Mouse (Mus musculus): ENCODE data around the gene Dusp10.

The Dusp10 gene

GRCm38 (mm10) chr1:184013106-184013505 lies at the start of gene Dusp10:
Gene Dusp10 (plus strand): TSS chr1:184013302.
- no peak for DNase-seq (ENCODE audit: low spot score)

DNA sequence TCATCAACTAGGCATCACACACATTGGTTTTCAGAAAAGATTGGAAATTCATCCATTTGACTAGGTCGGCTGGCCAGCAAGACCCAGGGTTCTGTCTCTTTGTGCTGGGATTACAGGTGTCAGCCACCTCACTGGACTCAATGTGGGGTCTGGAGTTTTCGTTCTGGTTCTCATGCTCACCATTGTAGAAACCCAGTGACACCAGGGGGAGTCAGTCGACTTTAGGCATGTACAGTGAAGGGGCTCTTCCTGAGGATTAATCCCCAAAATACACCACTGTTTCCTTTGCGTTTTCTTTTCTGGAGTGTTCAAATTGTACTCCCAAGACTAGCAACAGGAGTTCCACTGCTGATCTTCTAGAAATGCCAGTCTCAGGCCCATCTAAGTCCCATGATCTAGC lies 47.8 kb upstream of the Dusp10 start:
- DNase-seq (ENCODE audit: low spot score) = no peak

DNA sequence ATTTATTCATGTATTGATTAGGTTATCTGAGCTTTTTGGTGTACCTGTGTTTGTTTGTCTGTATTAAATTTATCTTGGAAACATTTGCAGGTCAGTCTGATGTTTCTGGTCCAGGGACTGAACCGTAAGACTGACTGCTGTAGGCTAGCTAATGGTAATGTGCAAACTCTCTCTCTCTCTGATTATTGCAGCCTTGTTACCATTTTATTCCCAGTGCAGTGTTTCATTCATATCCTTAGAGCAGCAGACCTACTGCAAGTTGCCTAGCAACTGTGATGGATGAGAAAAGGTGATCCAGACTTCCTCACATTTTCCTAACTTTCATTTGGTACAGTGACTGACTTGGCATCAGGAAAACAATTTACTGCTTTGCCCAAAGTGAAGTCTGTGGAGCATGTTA lies 43.8 kb upstream of the Dusp10 start:
- no peak for DNase-seq (ENCODE audit: low spot score)

GRCm38 (mm10) chr1:183979814-183980243 lies 33.3 kb upstream of the Dusp10 start:
- DNase-seq (ENCODE audit: low spot score) = no peak

GRCm38 (mm10) chr1:183982108-183982507 lies 31.0 kb upstream of the Dusp10 start:
- no peak for DNase-seq (ENCODE audit: low spot score)

DNA sequence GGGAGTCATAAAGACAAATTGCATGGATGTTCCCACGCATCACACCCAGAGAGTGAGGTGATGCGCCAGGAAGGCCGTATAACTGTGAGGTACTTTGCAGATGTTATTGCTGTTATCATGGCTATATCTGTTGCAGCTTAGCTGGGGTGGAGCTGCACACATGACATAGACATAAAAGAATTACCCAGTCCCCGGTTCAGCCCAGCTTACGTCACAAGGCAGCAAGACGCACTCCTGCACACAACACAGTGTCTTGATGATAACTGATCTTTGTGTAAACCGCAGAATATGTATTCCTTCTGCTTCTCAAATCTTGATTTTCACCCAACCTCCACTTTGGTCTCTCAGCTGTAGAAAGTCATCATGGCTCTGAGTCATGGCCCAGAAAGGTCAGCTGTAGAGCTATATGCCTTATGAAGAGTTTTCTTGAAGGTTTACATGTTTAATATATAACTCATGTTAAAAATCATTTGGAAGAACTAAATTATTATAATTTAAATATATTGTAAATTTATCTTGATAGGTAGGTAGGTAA lies 25.3 kb upstream of the Dusp10 start:
- no peak for DNase-seq (ENCODE audit: low spot score)

GRCm38 (mm10) chr1:183991921-183992320 lies 21.2 kb upstream of the Dusp10 start:
- no peak for DNase-seq (ENCODE audit: low spot score)

DNA sequence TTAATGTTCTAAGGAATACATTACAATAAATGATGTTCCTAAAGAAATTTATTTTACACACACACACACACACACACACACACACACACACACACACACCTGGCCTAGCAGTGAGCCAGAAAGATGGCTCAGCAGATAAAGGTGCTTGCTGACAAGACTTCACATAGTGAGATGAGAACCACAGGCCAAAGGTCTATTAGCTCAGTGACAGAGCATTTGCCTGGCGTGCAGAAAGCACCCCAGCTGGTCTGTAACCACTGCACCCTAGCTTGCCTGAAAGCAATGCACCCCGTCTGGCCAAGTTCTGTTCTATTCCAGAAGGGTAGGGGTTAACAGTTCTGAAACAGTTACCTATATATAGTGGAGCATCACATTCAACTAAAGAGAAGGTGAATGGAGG lies 15.9 kb upstream of the Dusp10 start:
- DNase-seq (ENCODE audit: low spot score) = no peak

DNA sequence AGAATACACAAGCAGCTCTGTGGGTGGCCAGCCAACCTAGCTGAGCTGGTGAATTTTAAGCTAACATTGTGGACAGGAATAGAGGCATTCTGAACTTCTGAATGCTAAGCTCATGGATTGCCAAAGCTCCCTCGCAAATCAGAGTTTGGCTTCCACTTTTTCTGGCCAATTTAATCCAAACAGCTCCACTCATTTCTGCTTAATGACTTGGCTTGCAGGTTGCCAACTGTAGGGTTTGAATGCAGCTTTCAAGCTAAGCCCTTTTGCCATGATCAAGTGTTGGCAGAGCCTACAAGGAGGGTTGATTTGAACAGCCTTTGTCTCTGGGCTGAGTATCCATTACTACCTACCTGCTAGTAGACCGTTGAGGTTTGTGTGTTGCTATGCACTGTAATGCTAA lies 10.6 kb upstream of the Dusp10 start:
- DNase-seq (ENCODE audit: low spot score) = no peak

DNA sequence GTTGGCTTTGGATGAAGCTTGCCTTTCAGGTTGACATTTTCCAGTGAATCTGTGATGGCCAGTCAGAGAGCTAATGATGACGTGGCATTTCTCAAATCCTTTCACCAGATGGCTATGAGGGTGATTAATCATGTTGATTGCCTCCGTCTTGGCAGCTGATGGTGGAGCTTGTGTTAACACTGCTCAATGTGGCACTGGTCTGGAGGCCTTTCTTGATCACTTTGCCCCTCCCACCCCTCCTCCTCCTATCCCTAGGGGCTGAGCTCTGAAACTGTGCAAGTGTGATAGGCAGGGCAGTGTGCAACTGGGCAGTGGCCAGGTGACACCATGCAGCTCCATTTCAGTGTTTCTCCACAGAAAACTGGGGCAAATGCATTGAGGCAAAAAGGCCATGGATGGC lies 8.8 kb upstream of the Dusp10 start:
- DNase-seq (ENCODE audit: low spot score) = no peak

DNA sequence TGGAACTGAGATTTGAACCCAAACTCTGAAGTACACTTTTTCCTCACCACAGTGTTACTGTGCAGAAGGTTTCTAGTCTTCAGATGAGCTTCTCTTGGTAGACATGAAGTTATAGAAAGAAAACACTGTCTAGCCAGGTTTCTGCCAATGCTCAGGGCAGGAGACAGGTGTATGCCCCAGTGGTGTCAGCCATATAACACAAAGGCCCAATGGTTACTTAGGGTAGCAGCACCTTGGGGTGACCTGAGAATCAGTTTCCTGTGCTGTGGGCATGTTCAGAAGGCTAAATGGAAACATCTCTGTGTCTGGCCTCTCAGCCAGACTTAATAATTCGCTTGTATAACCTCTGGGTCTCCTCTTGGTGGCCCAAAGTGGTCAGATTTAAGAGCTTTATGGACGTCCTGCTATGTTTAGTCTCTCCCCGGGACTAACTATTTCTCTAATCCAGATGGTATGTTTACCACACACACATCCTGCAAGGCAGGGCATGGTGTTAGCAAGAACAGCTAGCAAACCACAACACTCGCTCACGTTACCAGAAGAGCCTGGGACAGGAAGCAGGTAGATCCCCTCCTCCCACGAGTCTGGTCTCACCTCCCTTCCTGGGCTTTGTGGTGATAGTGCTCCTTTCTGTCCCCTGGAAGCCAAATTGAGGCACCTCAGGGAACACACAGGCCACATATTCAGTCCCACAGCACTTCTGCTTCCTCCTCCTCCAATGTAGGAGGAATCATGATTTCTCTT lies 7.6 kb upstream of the Dusp10 start:
- DNase-seq (ENCODE audit: low spot score) = no peak

DNA sequence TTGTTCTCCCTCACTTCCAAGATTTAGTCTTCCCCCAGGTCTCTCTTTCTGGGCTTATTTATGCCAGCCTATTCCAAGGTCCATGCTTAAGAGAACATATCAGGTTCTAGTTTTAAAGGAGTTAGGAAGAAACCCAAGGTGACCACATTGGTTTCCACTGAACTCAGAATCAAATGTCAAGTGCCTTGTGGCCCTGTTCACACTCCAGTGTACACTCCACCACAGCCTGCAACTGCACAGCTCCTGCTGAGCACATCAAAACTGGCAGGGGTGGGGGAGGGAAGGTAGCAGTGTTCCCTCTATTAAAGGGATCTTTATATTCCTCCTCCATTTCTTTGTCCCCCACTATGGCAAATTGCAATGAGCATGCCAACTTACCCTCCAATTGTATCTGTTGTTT lies 7.0 kb upstream of the Dusp10 start:
- no peak for DNase-seq (ENCODE audit: low spot score)

- no peak for DNase-seq (ENCODE audit: low spot score)
These were observed 1.8 kb upstream of the Dusp10 start for GRCm38 (mm10) chr1:184011311-184011710.

DNA sequence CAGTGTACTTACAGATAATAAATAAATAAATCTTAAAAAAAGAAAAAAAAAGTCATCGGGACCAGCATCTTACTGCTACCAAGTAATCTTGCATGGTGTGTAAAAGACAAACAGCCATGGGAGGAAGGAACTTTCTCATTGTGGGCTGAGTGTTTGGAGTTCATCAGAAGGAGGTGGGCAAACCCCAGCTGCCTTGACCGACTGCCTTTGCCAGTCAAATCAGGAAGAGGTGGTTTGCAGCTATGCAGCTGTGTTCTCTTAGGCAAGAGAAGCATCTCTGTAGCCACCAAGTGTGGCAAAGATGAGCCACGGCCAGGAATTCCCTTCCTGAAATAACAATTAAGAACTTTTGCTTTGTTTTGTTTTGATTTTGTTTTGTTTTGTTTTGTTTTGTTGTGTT lies 989 bp downstream of the Dusp10 start:
- DNase-seq (ENCODE audit: low spot score) = no peak

DNA sequence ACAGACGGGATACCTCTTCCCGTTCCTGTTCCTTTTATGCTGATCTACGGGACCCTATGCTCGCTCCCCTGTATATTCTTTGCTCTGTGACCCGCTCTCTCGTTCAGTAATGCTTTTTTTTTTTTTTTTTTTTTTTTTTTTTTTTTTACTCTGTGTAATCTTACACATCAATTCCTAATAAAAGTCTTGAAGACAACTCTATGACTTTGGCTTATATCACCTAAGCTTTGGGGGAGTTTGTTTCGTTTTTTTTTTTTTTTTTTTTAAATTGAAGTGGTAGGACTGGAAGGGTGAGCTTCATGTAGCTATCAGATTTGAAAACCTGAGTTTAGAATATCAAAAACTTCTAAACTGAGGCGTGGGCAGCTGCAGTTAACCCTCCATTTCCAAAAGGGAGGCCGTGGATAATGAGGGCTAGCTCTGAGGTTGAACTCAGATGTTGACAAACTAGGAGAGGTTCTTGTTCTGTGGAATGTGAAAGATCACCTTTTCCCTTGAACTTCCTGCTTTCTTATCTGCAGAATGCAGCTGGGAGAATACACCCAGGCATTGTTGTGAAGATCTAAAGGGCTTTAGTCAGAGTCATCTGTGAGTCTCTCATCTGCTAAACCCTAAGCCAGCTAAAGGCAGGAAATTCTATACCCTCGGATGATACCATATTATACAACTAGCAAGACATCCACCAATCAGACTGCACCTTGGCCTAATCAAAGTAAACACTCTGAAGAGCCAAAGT lies 3.1 kb downstream of the Dusp10 start:
- DNase-seq (ENCODE audit: low spot score) = no peak

DNA sequence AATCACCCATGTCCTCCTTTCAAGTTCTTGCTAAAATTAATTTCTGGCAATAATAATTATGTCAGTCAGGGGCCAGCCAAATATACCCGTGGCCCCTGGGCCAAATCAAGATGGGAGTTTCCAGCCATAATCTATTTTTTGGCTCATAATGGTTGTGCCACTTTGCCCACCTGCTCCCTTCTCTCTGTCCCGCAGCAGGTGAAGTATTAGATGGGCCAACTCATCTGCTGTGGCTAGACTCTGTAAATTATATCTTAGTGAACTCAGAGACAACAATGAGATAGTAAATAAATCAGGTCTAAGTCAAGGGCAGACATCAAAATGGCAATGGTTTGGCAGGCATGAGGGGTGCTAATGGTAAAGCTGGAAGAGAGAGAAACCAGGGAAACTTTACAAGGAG lies 4.5 kb downstream of the Dusp10 start:
- DNase-seq (ENCODE audit: low spot score) = no peak

GRCm38 (mm10) chr1:184019042-184019721 lies 6.1 kb downstream of the Dusp10 start:
- no peak for DNase-seq (ENCODE audit: low spot score)

- DNase-seq (ENCODE audit: low spot score) = no peak
These were observed 6.6 kb downstream of the Dusp10 start for GRCm38 (mm10) chr1:184019722-184020107.

GRCm38 (mm10) chr1:184023971-184024370 lies 10.9 kb downstream of the Dusp10 start:
- DNase-seq (ENCODE audit: low spot score) = no peak

GRCm38 (mm10) chr1:184024631-184025030 lies 11.5 kb downstream of the Dusp10 start:
- DNase-seq (ENCODE audit: low spot score) = no peak

- DNase-seq (ENCODE audit: low spot score) = no peak
These were observed 12.0 kb downstream of the Dusp10 start for GRCm38 (mm10) chr1:184025079-184025478.

DNA sequence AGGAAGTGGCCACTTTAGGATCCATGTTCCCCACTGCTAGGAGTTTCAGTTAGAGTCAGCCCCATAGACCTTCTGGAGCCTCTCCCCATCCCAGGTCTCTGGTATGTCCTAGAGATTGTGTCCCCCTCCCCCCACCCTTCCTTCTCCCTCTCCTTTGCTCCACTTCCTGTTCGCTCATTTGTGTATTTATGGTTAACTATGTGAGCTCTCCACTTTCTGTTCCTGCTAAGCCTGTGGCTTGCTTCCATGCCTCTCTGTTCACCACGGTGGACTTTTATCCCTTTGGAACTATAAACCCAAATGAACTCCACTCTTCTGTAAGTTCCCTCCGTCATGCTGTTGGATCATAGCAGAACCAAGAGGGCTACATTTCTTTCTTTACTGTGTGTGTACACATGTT lies 13.9 kb downstream of the Dusp10 start:
- DNase-seq (ENCODE audit: low spot score) = no peak

All from ovary, adult 18-20 months (tissue).